Mouse (Mus musculus) thymus, adult 2 months (tissue): ENCODE results near the gene Gcnt7.

ENCODE experiments used
- CTCF ChIP-seq: fragments of 200-500 bp; IDR thresholded peaks from 2 replicates; pipeline ENCODE4 v1.5.1; 2012; ENCODE audit warnings: mild to moderate bottlenecking, control low read depth, low read length, moderate library complexity, borderline replicate concordance; ENCODE audit not compliant: control insufficient read depth, poor library complexity, insufficient read depth; ENCODE audit errors: extremely low read depth
- POLR2A ChIP-seq: fragments of 200-500 bp; IDR thresholded peaks from 2 replicates; pipeline ENCODE4 v1.6.1; 2012; ENCODE audit warnings: mild to moderate bottlenecking, low read length, control low read depth, moderate library complexity; ENCODE audit not compliant: control insufficient read depth, poor library complexity, insufficient read depth; ENCODE audit errors: extremely low read depth

DNA sequence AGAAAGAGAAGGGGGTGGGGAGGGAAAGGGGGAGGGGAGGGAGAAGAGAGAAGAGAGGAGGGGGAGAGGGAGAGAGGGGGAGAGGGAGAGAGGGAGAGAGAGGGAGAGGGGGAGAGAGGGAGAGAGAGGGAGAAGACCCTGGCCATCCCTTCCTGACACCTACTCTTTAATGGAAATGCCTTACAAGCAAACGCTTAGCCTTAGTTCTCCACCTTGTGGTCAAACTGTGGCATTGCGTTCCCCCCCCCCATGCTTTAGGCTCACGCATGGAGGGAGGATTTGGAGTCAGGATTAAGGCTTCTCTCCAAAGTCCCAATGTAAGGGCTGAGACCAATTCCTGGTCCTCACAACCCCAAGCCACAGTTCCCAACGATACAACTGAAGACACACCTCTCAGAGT, 42.9 kb upstream of the Gcnt7 start:
- TF ChIP-seq CTCF (no peak), POLR2A (no peak)
